Mouse (Mus musculus) forebrain, embryonic 15.5 days (tissue): Measurements from ENCODE around the gene Pecam1. TPM values are rescaled to one million over a fixed set of nuclear protein-coding genes. Genes with fewer than 3 reads are reported as not detected.

ENCODE experiments used
- ATAC-seq: fragments of 200-750 bp; cut with Nextera tagmentation; replicated peaks from 2 replicates; pipeline ENCODE4 v1.8.0; 2017; ENCODE audit warnings: mild to moderate bottlenecking, moderate TSS enrichment, moderate library complexity
- H3K27ac ChIP-seq: fragments of 300-500 bp; sonication (generic); replicated peaks from 2 replicates; pipeline ENCODE4 v1.5.1; 2015; ENCODE audit warnings: mild to moderate bottlenecking, inconsistent platforms
- H3K27me3 ChIP-seq: fragments of 300-500 bp; sonication (generic); 2 replicates; pipeline ENCODE4 v1.6.1; 2015; ENCODE audit warnings: inconsistent platforms
- H3K36me3 ChIP-seq: fragments of 300-500 bp; sonication (generic); 2 replicates; pipeline ENCODE4 v1.6.1; 2015; ENCODE audit warnings: mild to moderate bottlenecking, inconsistent platforms
- H3K4me1 ChIP-seq: fragments of 300-500 bp; sonication (generic); 2 replicates; pipeline ENCODE4 v1.6.1; 2015; ENCODE audit warnings: inconsistent platforms
- H3K4me2 ChIP-seq: fragments of 300-500 bp; sonication (generic); replicated peaks from 2 replicates; pipeline ENCODE4 v1.6.1; 2015; ENCODE audit warnings: mild to moderate bottlenecking, inconsistent platforms
- H3K4me3 ChIP-seq: fragments of 300-500 bp; sonication (generic); 2 replicates; pipeline ENCODE4 v1.5.1; 2015; ENCODE audit warnings: mild to moderate bottlenecking, inconsistent platforms
- H3K9ac ChIP-seq: fragments of 300-500 bp; sonication (generic); replicated peaks from 2 replicates; pipeline ENCODE4 v1.6.1; 2015; ENCODE audit warnings: mild to moderate bottlenecking, inconsistent platforms
- H3K9me3 ChIP-seq: fragments of 300-500 bp; sonication (generic); 2 replicates; pipeline ENCODE4 v1.6.1; 2016; ENCODE audit warnings: inconsistent platforms
- WGBS: fragments of 180-500 bp; shearing (Covaris S2); methylation state at CpG from one replicate; pipeline ENCODE4 v1.1.7; 2015; ENCODE audit warnings: mixed read lengths; 5-methylcytosine and 5-hydroxymethylcytosine counted together
- polyA plus RNA-seq: library from polyadenylated mRNA; unstranded; fragments of >200 nt; fragmentation: Nextera tagmentation; extraction: Ambion mirVana; gene quantifications from 2 replicates; pipeline ENCODE4 v1.2.1, GENCODE M21; 2015

The Pecam1 gene
- polyA plus RNA-seq, 1 experiment from 2014 or later, result 12.1 TPM

GRCm38 (mm10) chr11:106702584-106702983 is 47.8 kb downstream of the Pecam1 start:
- no peak overlapping the region for H3K4me2 ChIP-seq
- H3K27ac ChIP-seq, result no peak overlapping the region
- no peaks in the 10 kb centered on the region for H3K27me3 ChIP-seq
- H3K9ac ChIP-seq, result no peak overlapping the region
- 82% methylated on average over 3 of the region's 3 CpGs for WGBS
- no peaks in the 10 kb centered on the region for H3K36me3 ChIP-seq
- no peaks in the 10 kb centered on the region for H3K9me3 ChIP-seq
- H3K4me1 ChIP-seq, result no peaks in the 10 kb centered on the region
- H3K4me3 ChIP-seq, result no peak overlapping the region
- ATAC-seq, result no peak

- ATAC-seq, result no peak
- Histone ChIP-seq H3K36me3 (no peaks in the 10 kb centered on the region), H3K27me3 (no peaks in the 10 kb centered on the region), H3K9me3 (no peaks in the 10 kb centered on the region), H3K4me2 (no peak overlapping the region), H3K9ac (no peak overlapping the region), H3K4me1 (no peaks in the 10 kb centered on the region), H3K4me3 (no peak overlapping the region), H3K27ac (no peak overlapping the region)
- WGBS, result 74% methylated on average over 9 of the region's 9 CpGs
Observed at GRCm38 (mm10) chr11:106701589-106701988, 48.8 kb downstream of the Pecam1 start.

DNA sequence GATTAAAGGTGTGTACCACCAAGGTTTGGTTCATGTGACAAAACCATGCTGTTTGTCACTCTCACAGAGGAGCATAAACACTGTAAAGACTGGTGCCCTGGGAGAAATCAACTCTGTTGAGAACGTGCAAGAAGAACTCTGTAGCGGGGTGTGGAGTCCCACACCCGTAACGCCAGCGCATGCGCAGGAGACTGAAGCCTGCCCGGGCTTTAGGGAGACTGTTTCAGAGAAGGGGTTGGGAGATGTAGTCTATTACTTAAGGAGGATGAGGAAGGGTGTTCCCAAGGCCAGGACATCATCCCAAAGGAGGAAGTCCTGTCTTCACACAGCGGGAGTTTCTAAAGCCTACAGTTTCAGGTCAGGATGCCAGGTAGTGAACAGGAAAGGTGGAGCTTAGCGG is 51.3 kb downstream of the Pecam1 start:
- Histone ChIP-seq H3K4me3 (no peak overlapping the region), H3K4me1 (no peaks in the 10 kb centered on the region), H3K27ac (no peak overlapping the region), H3K27me3 (no peaks in the 10 kb centered on the region), H3K36me3 (no peaks in the 10 kb centered on the region), H3K9ac (no peak overlapping the region), H3K4me2 (no peak overlapping the region), H3K9me3 (no peaks in the 10 kb centered on the region)
- no peak for ATAC-seq
- WGBS, result 93% methylated on average over 9 of the region's 9 CpGs

GRCm38 (mm10) chr11:106698289-106698688 is 52.1 kb downstream of the Pecam1 start:
- no peak overlapping the region for H3K4me3 ChIP-seq
- no peaks in the 10 kb centered on the region for H3K36me3 ChIP-seq
- H3K4me1 ChIP-seq, result no peaks in the 10 kb centered on the region
- WGBS, result 94% methylated on average over 6 of the region's 6 CpGs
- no peak overlapping the region for H3K4me2 ChIP-seq
- H3K9ac ChIP-seq, result no peak overlapping the region
- H3K27me3 ChIP-seq, result no peaks in the 10 kb centered on the region
- no peak for ATAC-seq
- no peaks in the 10 kb centered on the region for H3K9me3 ChIP-seq
- H3K27ac ChIP-seq, result no peak overlapping the region

- no peak overlapping the region for H3K4me2 ChIP-seq
- H3K36me3 ChIP-seq, result no peaks in the 10 kb centered on the region
- H3K9ac ChIP-seq, result no peak overlapping the region
- H3K27ac ChIP-seq, result no peak overlapping the region
- no peaks in the 10 kb centered on the region for H3K9me3 ChIP-seq
- WGBS, result 93% methylated on average over 3 of the region's 3 CpGs
- no peak for ATAC-seq
- no peaks in the 10 kb centered on the region for H3K4me1 ChIP-seq
- H3K4me3 ChIP-seq, result no peak overlapping the region
- no peaks in the 10 kb centered on the region for H3K27me3 ChIP-seq
Observed at GRCm38 (mm10) chr11:106695917-106696316, 54.5 kb downstream of the Pecam1 start.

DNA sequence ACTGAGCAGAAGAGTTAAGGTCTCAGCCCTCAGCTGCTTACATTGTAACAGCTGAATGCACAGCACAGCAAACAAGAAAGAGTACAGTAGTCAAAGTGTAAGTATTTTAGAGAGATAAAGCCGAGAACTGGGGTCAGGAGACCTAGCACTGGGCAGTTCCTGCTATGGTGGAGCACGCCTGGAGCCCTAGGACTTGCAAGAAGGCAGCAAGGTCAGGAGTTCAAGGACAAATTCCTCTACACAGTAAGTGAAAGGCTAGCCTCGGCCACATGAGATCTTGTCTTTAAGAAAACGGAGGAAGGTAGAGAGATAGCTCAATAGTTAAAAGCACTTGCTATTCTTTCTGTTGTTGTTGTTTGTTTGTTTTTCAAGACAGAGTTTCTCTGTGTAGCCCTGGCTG is 57.5 kb downstream of the Pecam1 start:
- no peaks in the 10 kb centered on the region for H3K4me1 ChIP-seq
- no peak overlapping the region for H3K4me3 ChIP-seq
- H3K9ac ChIP-seq, result no peak overlapping the region
- WGBS, result 86% methylated on average over 4 of the region's 4 CpGs
- H3K9me3 ChIP-seq, result no peaks in the 10 kb centered on the region
- H3K27me3 ChIP-seq, result no peaks in the 10 kb centered on the region
- no peak overlapping the region for H3K4me2 ChIP-seq
- H3K36me3 ChIP-seq, result no peaks in the 10 kb centered on the region
- no peak for ATAC-seq
- H3K27ac ChIP-seq, result no peak overlapping the region

DNA sequence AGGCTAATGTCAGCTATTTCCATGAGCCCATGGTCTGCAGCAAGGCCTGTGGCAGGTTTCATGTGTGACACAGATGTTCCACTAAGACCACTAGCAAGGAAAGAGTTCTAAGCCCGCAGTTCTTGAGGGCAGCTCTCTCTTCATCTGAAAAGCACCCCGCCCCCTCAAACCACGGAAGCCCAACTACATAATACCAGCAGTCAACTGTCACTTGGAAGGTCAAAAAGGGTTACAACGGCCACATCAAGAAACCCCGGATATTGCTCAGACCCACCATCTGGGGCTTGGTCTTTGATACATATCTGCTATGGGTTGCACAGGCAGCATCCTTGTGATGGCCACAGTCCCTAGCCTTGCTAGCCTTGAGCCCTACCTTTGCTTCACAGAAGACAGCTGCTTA is 62.1 kb downstream of the Pecam1 start:
- H3K4me3 ChIP-seq, result no peak overlapping the region
- WGBS, result 90% methylated on average over 5 of the region's 5 CpGs
- ATAC-seq, result no peak
- H3K4me1 ChIP-seq, result no peaks in the 10 kb centered on the region
- H3K4me2 ChIP-seq, result no peak overlapping the region
- H3K36me3 ChIP-seq, result no peaks in the 10 kb centered on the region
- no peaks in the 10 kb centered on the region for H3K9me3 ChIP-seq
- H3K9ac ChIP-seq, result no peak overlapping the region
- no peak overlapping the region for H3K27ac ChIP-seq
- H3K27me3 ChIP-seq, result no peaks in the 10 kb centered on the region

GRCm38 (mm10) chr11:106687293-106687692 is 63.1 kb downstream of the Pecam1 start:
- Histone ChIP-seq H3K27ac (no peak overlapping the region), H3K27me3 (no peaks in the 10 kb centered on the region), H3K4me3 (no peak overlapping the region), H3K9ac (no peak overlapping the region), H3K9me3 (no peaks in the 10 kb centered on the region), H3K4me1 (no peaks in the 10 kb centered on the region), H3K4me2 (no peak overlapping the region), H3K36me3 (no peaks in the 10 kb centered on the region)
- ATAC-seq, result no peak
- 93% methylated on average over 9 of the region's 9 CpGs for WGBS

DNA sequence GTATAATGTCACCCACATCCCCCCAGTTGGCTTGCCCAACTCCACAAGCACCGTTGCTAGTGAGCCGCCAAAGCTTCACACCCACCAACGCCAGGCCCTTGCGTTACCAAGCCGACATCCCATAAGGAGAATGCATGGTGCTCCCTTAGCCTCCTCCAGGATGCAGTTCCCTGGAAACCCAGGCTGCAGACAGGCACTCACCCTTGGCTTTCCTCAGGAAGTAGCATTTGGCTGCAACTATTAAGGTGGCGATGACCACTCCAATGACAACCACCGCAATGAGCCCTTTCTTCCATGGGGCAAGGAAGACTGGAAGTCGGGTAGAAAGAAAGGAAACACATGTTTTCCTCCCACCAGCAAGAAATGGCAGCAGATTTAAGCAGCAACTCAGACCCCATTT is 66.4 kb downstream of the Pecam1 start:
- no peaks in the 10 kb centered on the region for H3K36me3 ChIP-seq
- H3K27ac ChIP-seq, result no peak overlapping the region
- H3K4me2 ChIP-seq, result no peak overlapping the region
- 93% methylated on average over 8 of the region's 8 CpGs for WGBS
- no peak for ATAC-seq
- H3K9me3 ChIP-seq, result no peaks in the 10 kb centered on the region
- no peak overlapping the region for H3K9ac ChIP-seq
- peaks cover 7% of the 10 kb centered on the region; the same call in 1 of the 2 replicates for H3K4me1 ChIP-seq
- H3K4me3 ChIP-seq, result no peak overlapping the region
- H3K27me3 ChIP-seq, result no peaks in the 10 kb centered on the region

DNA sequence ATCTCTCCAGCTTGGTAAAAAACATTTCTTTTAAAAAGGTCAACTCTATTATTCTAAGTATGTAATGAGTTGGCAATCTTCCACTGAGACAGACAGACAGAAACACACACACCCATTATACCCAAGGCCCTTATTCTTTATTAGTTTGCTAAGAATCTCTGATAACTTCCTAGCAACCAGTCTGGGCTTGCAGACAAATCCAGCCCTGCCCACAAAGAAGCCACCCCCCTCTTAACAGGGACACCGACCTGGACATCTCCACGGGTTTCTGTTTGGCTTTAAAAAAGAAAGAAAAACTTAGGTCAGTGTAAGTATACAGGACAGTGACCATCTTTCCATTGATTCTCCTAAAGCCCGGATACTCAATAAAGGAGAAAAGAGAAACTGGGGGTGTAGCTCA is 67.1 kb downstream of the Pecam1 start:
- Histone ChIP-seq H3K27me3 (no peaks in the 10 kb centered on the region), H3K27ac (no peak overlapping the region), H3K36me3 (no peaks in the 10 kb centered on the region), H3K4me3 (no peak overlapping the region), H3K4me2 (no peak overlapping the region), H3K4me1 (peaks cover 9% of the 10 kb centered on the region), H3K9me3 (no peaks in the 10 kb centered on the region), H3K9ac (no peak overlapping the region)
- ATAC-seq, result no peak
- 76% methylated on average over 3 of the region's 3 CpGs for WGBS

GRCm38 (mm10) chr11:106681138-106681537 is 69.3 kb downstream of the Pecam1 start:
- H3K4me1 ChIP-seq, result peaks cover 21% of the 10 kb centered on the region
- no peak overlapping the region for H3K4me2 ChIP-seq
- H3K4me3 ChIP-seq, result no peak overlapping the region
- H3K9me3 ChIP-seq, result no peaks in the 10 kb centered on the region
- no peak overlapping the region for H3K9ac ChIP-seq
- H3K27ac ChIP-seq, result no peak overlapping the region
- no peak for ATAC-seq
- H3K27me3 ChIP-seq, result no peaks in the 10 kb centered on the region
- H3K36me3 ChIP-seq, result no peaks in the 10 kb centered on the region
- WGBS, result 93% methylated on average over 6 of the region's 6 CpGs

DNA sequence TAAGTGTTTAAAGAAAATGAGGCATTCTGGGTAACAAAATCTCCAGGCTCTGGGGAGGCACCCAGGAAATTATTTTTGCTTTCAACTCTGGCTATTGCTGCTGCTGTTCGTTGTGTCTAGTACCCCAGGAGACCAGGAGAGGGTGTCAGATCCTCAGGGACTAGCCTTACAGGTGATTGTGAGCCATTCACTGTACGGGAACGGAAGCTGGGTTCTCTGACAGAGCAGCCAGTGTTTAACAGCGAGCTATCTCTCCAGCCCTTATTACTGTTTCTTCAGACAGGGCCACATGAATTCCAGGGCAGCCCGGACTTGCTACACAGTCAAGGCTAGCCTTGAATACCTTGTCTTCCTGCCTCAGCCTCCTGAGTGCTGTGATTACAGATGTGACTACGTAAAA is 70.6 kb downstream of the Pecam1 start:
- Histone ChIP-seq H3K4me1 (peaks cover 30% of the 10 kb centered on the region), H3K9ac (no peak overlapping the region), H3K36me3 (no peaks in the 10 kb centered on the region), H3K4me3 (no peak overlapping the region), H3K27ac (no peak overlapping the region), H3K9me3 (no peaks in the 10 kb centered on the region), H3K4me2 (no peak overlapping the region), H3K27me3 (no peaks in the 10 kb centered on the region)
- 50% methylated on average over 6 of the region's 6 CpGs for WGBS
- ATAC-seq, result no peak

DNA sequence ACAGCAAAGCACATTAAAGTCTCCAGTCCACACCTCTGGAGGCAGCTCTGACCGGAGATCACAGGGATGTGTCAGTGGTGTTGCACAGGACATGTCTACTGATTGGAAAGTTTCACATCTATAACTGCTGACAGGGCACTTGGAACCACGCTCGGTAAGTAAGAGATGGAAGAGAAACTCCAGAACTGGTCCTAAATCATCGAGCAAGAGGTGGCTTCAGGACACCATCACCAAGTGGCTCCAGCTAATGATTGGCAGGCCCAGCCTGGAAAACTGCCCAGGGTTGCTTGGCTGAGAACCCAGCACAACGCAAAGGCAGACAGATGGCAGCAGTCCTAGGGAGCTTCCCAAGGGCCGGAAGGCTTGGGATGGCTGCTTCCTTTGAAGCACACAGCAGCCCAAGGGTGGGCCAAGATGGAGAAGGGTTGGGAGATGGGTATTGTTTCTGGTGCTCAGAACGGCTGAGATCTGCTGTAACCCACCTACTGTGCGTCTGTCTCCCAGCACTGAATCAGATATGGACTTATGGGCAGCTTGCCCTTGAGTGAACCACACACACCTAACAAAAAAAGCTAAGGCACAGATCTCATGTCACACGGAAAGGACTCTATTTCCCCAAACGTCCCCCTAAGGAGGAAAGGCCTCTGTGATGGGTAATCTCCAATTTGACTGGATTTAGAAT is 72.4 kb downstream of the Pecam1 start:
- no peaks in the 10 kb centered on the region for H3K36me3 ChIP-seq
- peak overlapping the region; percentile 46 for H3K27ac ChIP-seq
- H3K9me3 ChIP-seq, result no peaks in the 10 kb centered on the region
- WGBS, result 68% methylated on average over 10 of the region's 10 CpGs
- H3K9ac ChIP-seq, result no peak overlapping the region
- H3K4me2 ChIP-seq, result no peak overlapping the region
- no peaks in the 10 kb centered on the region for H3K27me3 ChIP-seq
- ATAC-seq, result peak; percentile 42; the same call in 1 of the 2 replicates
- no peak overlapping the region for H3K4me3 ChIP-seq
- peaks cover 43% of the 10 kb centered on the region for H3K4me1 ChIP-seq
